Mouse (Mus musculus): Measurements from ENCODE around the gene Psme3. TPM values are rescaled to one million over a fixed set of nuclear protein-coding genes. Genes with fewer than 3 reads are reported as not detected.

Psme3 gene
- polyA plus RNA-seq, 1 experiment from 2014 or later, result 157 TPM

DNA sequence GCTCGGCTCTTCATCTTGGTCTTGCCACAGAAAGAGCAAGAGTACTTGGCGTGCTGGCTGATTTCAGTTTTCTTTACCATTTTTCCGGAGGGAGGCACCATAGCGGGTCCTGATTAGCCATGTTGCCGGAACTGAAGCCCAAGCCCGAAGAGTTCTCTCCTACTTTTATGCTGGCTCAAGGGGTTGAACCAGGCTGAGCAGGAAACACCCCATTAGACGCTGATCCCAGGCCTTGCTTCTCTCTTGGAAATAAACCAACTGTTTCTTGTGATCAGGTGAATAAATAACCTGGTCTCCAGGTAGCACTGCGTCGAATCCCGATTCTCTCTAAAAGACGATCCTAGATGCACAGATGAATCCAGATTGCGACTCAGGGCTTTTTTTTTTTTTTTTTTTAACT lies 37.4 kb downstream of the Psme3 start:
- Histone ChIP-seq H3K27ac (ENCODE audit: low read depth, low read length) (no peak overlapping the region), H3K36me3 (ENCODE audit: control insufficient read depth, insufficient read depth, low read length) (no peaks in the 10 kb centered on the region), H3K9me3 (ENCODE audit: control insufficient read depth, low read length) (no peaks in the 10 kb centered on the region), H3K9ac (ENCODE audit: low read length) (no peak overlapping the region), H3K27me3 (ENCODE audit: control insufficient read depth, insufficient read depth, low read length) (no peaks in the 10 kb centered on the region), H3K4me1 (ENCODE audit: control insufficient read depth, insufficient read depth, low read length) (no peaks in the 10 kb centered on the region), H3K4me3 (ENCODE audit: low read depth, low read length) (no peak overlapping the region), H3K4me2 (ENCODE audit: low read depth) (no peak overlapping the region)
- WGBS, result 90% methylated on average over 12 of the region's 12 CpGs
- ATAC-seq (ENCODE audit: insufficient read depth, low FRiP score, low TSS enrichment) (no peak), DNase-seq (ENCODE audit: low spot score) (no peak)

GRCm38 (mm10) chr11:101354438-101355010 lies 38.5 kb downstream of the Psme3 start:
- Histone ChIP-seq H3K27me3 (ENCODE audit: control insufficient read depth, insufficient read depth, low read length) (no peaks in the 10 kb centered on the region), H3K4me3 (ENCODE audit: low read depth, low read length) (no peak overlapping the region), H3K36me3 (ENCODE audit: control insufficient read depth, insufficient read depth, low read length) (no peaks in the 10 kb centered on the region), H3K4me2 (ENCODE audit: low read depth) (no peak overlapping the region), H3K9me3 (ENCODE audit: control insufficient read depth, low read length) (no peaks in the 10 kb centered on the region), H3K9ac (ENCODE audit: low read length) (no peak overlapping the region), H3K4me1 (ENCODE audit: control insufficient read depth, insufficient read depth, low read length) (no peaks in the 10 kb centered on the region), H3K27ac (ENCODE audit: low read depth, low read length) (no peak overlapping the region)
- 88% methylated on average over 5 of the region's 5 CpGs for WGBS
- ATAC-seq (ENCODE audit: insufficient read depth, low FRiP score, low TSS enrichment) (no peak), DNase-seq (ENCODE audit: low spot score) (no peak)

- H3K9ac ChIP-seq (ENCODE audit: low read length), result no peak overlapping the region
- H3K4me1 ChIP-seq (ENCODE audit: control insufficient read depth, insufficient read depth, low read length), result no peaks in the 10 kb centered on the region
- no peak overlapping the region for H3K4me3 ChIP-seq (ENCODE audit: low read depth, low read length)
- ATAC-seq (ENCODE audit: insufficient read depth, low FRiP score, low TSS enrichment) (no peak), DNase-seq (ENCODE audit: low spot score) (no peak)
- H3K4me2 ChIP-seq (ENCODE audit: low read depth), result no peak overlapping the region
- WGBS, result 95% methylated on average over 2 of the region's 2 CpGs
- H3K27ac ChIP-seq (ENCODE audit: low read depth, low read length), result no peak overlapping the region
- H3K27me3 ChIP-seq (ENCODE audit: control insufficient read depth, insufficient read depth, low read length), result no peaks in the 10 kb centered on the region
- no peaks in the 10 kb centered on the region for H3K9me3 ChIP-seq (ENCODE audit: control insufficient read depth, low read length)
- H3K36me3 ChIP-seq (ENCODE audit: control insufficient read depth, insufficient read depth, low read length), result no peaks in the 10 kb centered on the region
These were observed 39.9 kb downstream of the Psme3 start for GRCm38 (mm10) chr11:101355916-101356315.

DNA sequence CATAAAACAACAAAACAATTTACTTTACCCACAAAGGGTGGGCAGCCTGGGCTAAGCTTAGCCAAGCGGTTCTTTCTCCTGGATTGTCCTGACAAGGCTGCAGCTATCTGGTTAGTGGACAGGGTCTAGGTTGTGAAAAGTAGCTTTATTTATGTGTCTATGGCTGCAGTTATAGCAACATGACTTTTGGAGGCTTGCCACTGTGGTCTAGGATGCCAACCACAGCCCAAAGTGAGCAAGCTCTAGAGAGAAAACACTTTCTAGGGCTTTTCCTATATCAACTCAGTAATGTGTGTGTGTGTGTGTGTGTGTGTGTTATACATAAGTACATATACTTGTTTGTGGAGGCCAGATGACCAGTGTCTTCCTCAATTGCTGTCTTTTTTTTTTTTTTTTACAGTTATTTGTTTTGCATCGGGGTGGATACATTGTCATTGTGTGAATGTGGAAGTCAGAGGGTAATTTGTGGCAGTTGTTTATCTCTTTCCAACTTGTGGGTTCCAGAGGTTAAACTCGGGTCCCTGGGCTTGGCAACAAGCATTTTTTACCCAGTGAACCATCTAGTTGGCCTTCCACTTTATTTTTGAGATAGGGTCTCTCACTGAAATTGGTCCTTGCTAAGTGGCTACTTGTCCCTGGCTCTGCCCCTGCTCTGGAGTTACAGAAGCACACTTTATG lies 41.6 kb downstream of the Psme3 start:
- Histone ChIP-seq H3K9me3 (ENCODE audit: control insufficient read depth, low read length) (no peaks in the 10 kb centered on the region), H3K9ac (ENCODE audit: low read length) (no peak overlapping the region), H3K4me3 (ENCODE audit: low read depth, low read length) (no peak overlapping the region), H3K27me3 (ENCODE audit: control insufficient read depth, insufficient read depth, low read length) (no peaks in the 10 kb centered on the region), H3K27ac (ENCODE audit: low read depth, low read length) (no peak overlapping the region), H3K4me1 (ENCODE audit: control insufficient read depth, insufficient read depth, low read length) (no peaks in the 10 kb centered on the region), H3K4me2 (ENCODE audit: low read depth) (no peak overlapping the region), H3K36me3 (ENCODE audit: control insufficient read depth, insufficient read depth, low read length) (no peaks in the 10 kb centered on the region)
- ATAC-seq (ENCODE audit: insufficient read depth, low FRiP score, low TSS enrichment) (no peak), DNase-seq (ENCODE audit: low spot score) (no peak)
- WGBS, result 80% methylated on average over 3 of the region's 3 CpGs

GRCm38 (mm10) chr11:101359776-101360175 lies 43.8 kb downstream of the Psme3 start:
- Histone ChIP-seq H3K4me3 (ENCODE audit: low read depth, low read length) (no peak overlapping the region), H3K27me3 (ENCODE audit: control insufficient read depth, insufficient read depth, low read length) (no peaks in the 10 kb centered on the region), H3K27ac (ENCODE audit: low read depth, low read length) (no peak overlapping the region), H3K9me3 (ENCODE audit: control insufficient read depth, low read length) (no peaks in the 10 kb centered on the region), H3K36me3 (ENCODE audit: control insufficient read depth, insufficient read depth, low read length) (no peaks in the 10 kb centered on the region), H3K4me2 (ENCODE audit: low read depth) (no peak overlapping the region), H3K4me1 (ENCODE audit: control insufficient read depth, insufficient read depth, low read length) (no peaks in the 10 kb centered on the region), H3K9ac (ENCODE audit: low read length) (no peak overlapping the region)
- no peak for ATAC-seq (ENCODE audit: insufficient read depth, low FRiP score, low TSS enrichment)
- 79% methylated on average over 9 of the region's 9 CpGs for WGBS
- no peak for DNase-seq (ENCODE audit: low spot score)

- Histone ChIP-seq H3K9me3 (ENCODE audit: control insufficient read depth, low read length) (no peaks in the 10 kb centered on the region), H3K4me1 (ENCODE audit: control insufficient read depth, insufficient read depth, low read length) (no peaks in the 10 kb centered on the region), H3K4me3 (ENCODE audit: low read depth, low read length) (no peak overlapping the region), H3K4me2 (ENCODE audit: low read depth) (no peak overlapping the region), H3K9ac (ENCODE audit: low read length) (no peak overlapping the region), H3K27me3 (ENCODE audit: control insufficient read depth, insufficient read depth, low read length) (no peaks in the 10 kb centered on the region), H3K36me3 (ENCODE audit: control insufficient read depth, insufficient read depth, low read length) (no peaks in the 10 kb centered on the region), H3K27ac (ENCODE audit: low read depth, low read length) (no peak overlapping the region)
- DNase-seq (ENCODE audit: low spot score) (no peak), ATAC-seq (ENCODE audit: insufficient read depth, low FRiP score, low TSS enrichment) (no peak)
- 68% methylated on average over 3 of the region's 3 CpGs for WGBS
These were observed 44.7 kb downstream of the Psme3 start for GRCm38 (mm10) chr11:101360651-101361113.

- no peak for DNase-seq (ENCODE audit: low spot score)
- H3K4me2 ChIP-seq (ENCODE audit: low read depth), result no peak overlapping the region
- WGBS, result 79% methylated on average over 5 of the region's 5 CpGs
- no peak for ATAC-seq (ENCODE audit: insufficient read depth, low FRiP score, low TSS enrichment)
- H3K36me3 ChIP-seq (ENCODE audit: control insufficient read depth, insufficient read depth, low read length), result no peaks in the 10 kb centered on the region
- no peak overlapping the region for H3K27ac ChIP-seq (ENCODE audit: low read depth, low read length)
- no peaks in the 10 kb centered on the region for H3K4me1 ChIP-seq (ENCODE audit: control insufficient read depth, insufficient read depth, low read length)
- no peak overlapping the region for H3K9ac ChIP-seq (ENCODE audit: low read length)
- no peak overlapping the region for H3K4me3 ChIP-seq (ENCODE audit: low read depth, low read length)
- no peaks in the 10 kb centered on the region for H3K27me3 ChIP-seq (ENCODE audit: control insufficient read depth, insufficient read depth, low read length)
- no peaks in the 10 kb centered on the region for H3K9me3 ChIP-seq (ENCODE audit: control insufficient read depth, low read length)
These were observed 48.5 kb downstream of the Psme3 start for GRCm38 (mm10) chr11:101364531-101364931.

DNA sequence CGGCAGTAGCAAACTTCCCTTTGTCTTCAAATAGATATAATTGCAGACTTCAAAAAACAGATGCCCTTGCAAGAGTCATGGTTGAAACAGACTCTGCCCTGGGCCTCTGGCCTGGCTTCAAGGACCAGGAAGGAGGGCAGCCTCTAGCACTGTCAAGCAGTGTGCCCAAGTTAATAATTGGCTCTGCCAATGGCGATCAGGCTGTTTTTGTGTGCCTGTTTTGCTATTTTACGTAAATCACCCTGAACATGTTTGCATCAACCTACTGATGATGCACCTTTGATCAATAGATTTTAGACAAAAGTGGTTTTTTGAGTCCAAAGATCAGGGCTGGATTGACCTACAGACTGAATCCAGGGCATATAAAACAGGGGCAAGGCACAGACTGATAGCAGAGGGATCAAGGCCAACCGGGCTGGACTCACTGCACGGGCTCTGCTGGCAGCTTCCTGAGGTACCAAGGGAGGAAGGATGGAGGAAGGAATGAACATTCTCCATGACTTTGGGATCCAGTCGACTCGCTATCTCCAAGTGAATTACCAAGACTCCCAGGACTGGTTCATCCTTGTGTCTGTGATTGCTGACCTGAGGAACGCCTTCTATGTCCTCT lies 51.4 kb downstream of the Psme3 start, which contains the start of gene G6pc:
G6pc (plus strand) TSS at position 236 of the 610 bp plus-strand sequence.
- Histone ChIP-seq H3K27me3 (ENCODE audit: control insufficient read depth, insufficient read depth, low read length) (no peaks in the 10 kb centered on the region), H3K27ac (ENCODE audit: low read depth, low read length) (no peak within 1 kb of the TSS), H3K9me3 (ENCODE audit: control insufficient read depth, low read length) (no peaks in the 10 kb centered on the region), H3K4me3 (ENCODE audit: low read depth, low read length) (no peak within 1 kb of the TSS), H3K4me2 (ENCODE audit: low read depth) (no peak within 1 kb of the TSS), H3K4me1 (ENCODE audit: control insufficient read depth, insufficient read depth, low read length) (no peaks in the 10 kb centered on the region), H3K36me3 (ENCODE audit: control insufficient read depth, insufficient read depth, low read length) (no peaks in the 10 kb centered on the region), H3K9ac (ENCODE audit: low read length) (no peak within 1 kb of the TSS)
- no peak for DNase-seq (ENCODE audit: low spot score)
- 84% methylated on average over 8 of the region's 8 CpGs for WGBS
- no peak for ATAC-seq (ENCODE audit: insufficient read depth, low FRiP score, low TSS enrichment)

- Histone ChIP-seq H3K27me3 (ENCODE audit: control insufficient read depth, insufficient read depth, low read length) (no peaks in the 10 kb centered on the region), H3K9ac (ENCODE audit: low read length) (no peak overlapping the region), H3K4me3 (ENCODE audit: low read depth, low read length) (no peak overlapping the region), H3K27ac (ENCODE audit: low read depth, low read length) (no peak overlapping the region), H3K36me3 (ENCODE audit: control insufficient read depth, insufficient read depth, low read length) (no peaks in the 10 kb centered on the region), H3K4me2 (ENCODE audit: low read depth) (no peak overlapping the region), H3K9me3 (ENCODE audit: control insufficient read depth, low read length) (no peaks in the 10 kb centered on the region), H3K4me1 (ENCODE audit: control insufficient read depth, insufficient read depth, low read length) (no peaks in the 10 kb centered on the region)
- ATAC-seq (ENCODE audit: insufficient read depth, low FRiP score, low TSS enrichment) (no peak), DNase-seq (ENCODE audit: low spot score) (no peak)
- WGBS, result 85% methylated on average over 5 of the region's 5 CpGs
These were observed 54.1 kb downstream of the Psme3 start for GRCm38 (mm10) chr11:101370141-101370540.
